Mouse (Mus musculus) testis, adult 2 months (tissue): ENCODE data around the gene Rps19.
"Not testable (repeated sequence)": the region's sequence is repeated elsewhere in the genome, so short reads cannot be mapped to it uniquely, and the experiment has no call there.

Experiments
- CTCF ChIP-seq: fragments of 200-500 bp; IDR thresholded peaks from 2 replicates; pipeline ENCODE4 v1.5.1; 2012; ENCODE audit warnings: low read depth, mild to moderate bottlenecking, inconsistent platforms, low read length, moderate library complexity; ENCODE audit not compliant: control insufficient read depth, insufficient read depth, insufficient replicate concordance
- POLR2A ChIP-seq: fragments of 200-500 bp; IDR thresholded peaks from 2 replicates; pipeline ENCODE4 v1.6.1; 2012; ENCODE audit warnings: low read depth, mild to moderate bottlenecking, inconsistent platforms, low read length, moderate library complexity; ENCODE audit not compliant: control insufficient read depth

DNA sequence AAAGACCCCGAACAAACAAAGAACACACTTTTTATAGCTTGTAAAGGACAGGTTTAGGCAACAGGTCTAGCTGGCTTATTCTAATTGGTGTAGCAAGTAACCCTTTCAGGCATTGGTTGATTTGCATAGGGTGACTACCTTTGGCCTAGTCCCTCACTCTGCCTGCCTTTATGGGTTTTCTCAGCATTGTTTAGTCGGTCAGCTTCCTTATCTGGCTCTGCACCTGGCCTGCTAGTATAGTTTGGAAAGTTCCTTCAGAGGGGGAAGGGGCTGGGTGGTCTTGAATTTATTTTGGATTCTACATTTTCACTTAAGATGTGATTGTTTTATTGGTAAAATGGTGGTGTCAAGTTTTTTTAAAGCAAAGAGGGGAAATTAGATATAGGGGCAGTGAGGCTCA, 37.6 kb upstream of the Rps19 start:
- not testable (repeated sequence) for TF ChIP-seq CTCF, POLR2A
